Mouse (Mus musculus) lung, postnatal 0 days (tissue): ENCODE measurements around the gene Gba. TPM values are rescaled to one million over a fixed set of nuclear protein-coding genes. Genes with fewer than 3 reads are reported as not detected.

Experiments used
- ATAC-seq: fragments of 200-750 bp; cut with Nextera tagmentation; 2 replicates; pipeline ENCODE4 v1.8.0; 2017; ENCODE audit warnings: moderate library complexity
- DNase-seq: peaks from one replicate; pipeline ENCODE4 v3.0.0-alpha.2; 2016; ENCODE audit warnings: low spot score
- H3K27ac ChIP-seq: fragments of 300-500 bp; sonication (generic); 2 replicates; pipeline ENCODE4 v1.5.1; 2014; ENCODE audit warnings: antibody characterized with exemption, mild to moderate bottlenecking, low read length, mixed read lengths
- H3K27me3 ChIP-seq: fragments of 300-500 bp; sonication (generic); replicated peaks from 2 replicates; pipeline ENCODE4 v1.6.1; 2014; ENCODE audit warnings: low read length, mixed read lengths; ENCODE audit not compliant: insufficient read depth
- H3K36me3 ChIP-seq: fragments of 300-500 bp; sonication (generic); 2 replicates; pipeline ENCODE4 v1.6.1; 2014; ENCODE audit warnings: low read length, mixed read lengths; ENCODE audit not compliant: insufficient read depth
- H3K4me1 ChIP-seq: fragments of 300-500 bp; sonication (generic); 2 replicates; pipeline ENCODE4 v1.6.1; 2014; ENCODE audit warnings: antibody characterized with exemption, low read depth, low read length, mixed read lengths; ENCODE audit not compliant: insufficient read depth
- H3K4me2 ChIP-seq: fragments of 300-500 bp; sonication (generic); replicated peaks from 2 replicates; pipeline ENCODE4 v1.6.1; 2014; ENCODE audit warnings: low read depth, mild to moderate bottlenecking, low read length, moderate library complexity, mixed read lengths
- H3K4me3 ChIP-seq: fragments of 300-500 bp; sonication (generic); 2 replicates; pipeline ENCODE4 v1.5.1; 2014; ENCODE audit warnings: low read depth, low read length
- H3K9ac ChIP-seq: fragments of 300-500 bp; sonication (generic); replicated peaks from 2 replicates; pipeline ENCODE4 v1.6.1; 2014; ENCODE audit warnings: low read depth, mild to moderate bottlenecking
- H3K9me3 ChIP-seq: fragments of 300-500 bp; sonication (generic); 2 replicates; pipeline ENCODE4 v1.6.1; 2016; ENCODE audit warnings: low read length, mixed read lengths
- CTCF ChIP-seq: IDR thresholded peaks from 2 replicates; pipeline ENCODE4 v1.5.1; 2016; ENCODE audit warnings: antibody characterized with exemption, mild to moderate bottlenecking
- EP300 ChIP-seq: IDR thresholded peaks from 2 replicates; pipeline ENCODE4 v1.6.1; 2016; ENCODE audit warnings: antibody characterized with exemption, mild to moderate bottlenecking, control low read depth
- WGBS: fragments of 180-500 bp; shearing (Covaris S2); extraction: QIAGEN DNeasy Blood & Tissue Kit; methylation state at CpG from one replicate; pipeline ENCODE4 v1.1.7; 2014; 5-methylcytosine and 5-hydroxymethylcytosine counted together
- polyA plus RNA-seq: library from polyadenylated mRNA; unstranded; fragments of >200 nt; fragmentation: Nextera tagmentation; extraction: Ambion mirVana; gene quantifications from 2 replicates; pipeline ENCODE4 v1.2.1, GENCODE M21; 2015

Gene Gba
- polyA plus RNA-seq, 1 experiment from 2014 or later = 46.5 TPM

GRCm38 (mm10) chr3:89161786-89162185 lies 40.9 kb upstream of the Gba start:
- no peak for ATAC-seq
- no peak overlapping the region for H3K9ac ChIP-seq
- peaks cover 12% of the 10 kb centered on the region for H3K4me1 ChIP-seq
- H3K27me3 ChIP-seq = peaks cover 11% of the 10 kb centered on the region; the same call in 1 of the 2 replicates
- no peak overlapping the region for H3K27ac ChIP-seq
- TF ChIP-seq CTCF = no peak
- TF ChIP-seq EP300 = no peak
- no peak overlapping the region for H3K4me2 ChIP-seq
- no peaks in the 10 kb centered on the region for H3K9me3 ChIP-seq
- H3K36me3 ChIP-seq = no peaks in the 10 kb centered on the region
- WGBS = 60% methylated on average over 4 of the region's 4 CpGs
- H3K4me3 ChIP-seq = no peak overlapping the region
- DNase-seq = no peak

GRCm38 (mm10) chr3:89163123-89163522 lies 39.6 kb upstream of the Gba start:
- DNase-seq (no peak), ATAC-seq (no peak)
- peaks cover 9% of the 10 kb centered on the region; the same call in 1 of the 2 replicates for H3K27me3 ChIP-seq
- H3K9me3 ChIP-seq = no peaks in the 10 kb centered on the region
- no peak overlapping the region for H3K9ac ChIP-seq
- WGBS = 93% methylated on average over 1 of the region's 1 CpGs
- H3K4me3 ChIP-seq = no peak overlapping the region
- H3K27ac ChIP-seq = no peak overlapping the region
- no peak overlapping the region for H3K4me2 ChIP-seq
- 0 out of 2 replicates have a peak, but pooled peaks cover under 1% of the 10 kb centered on the region for H3K36me3 ChIP-seq
- peaks cover 12% of the 10 kb centered on the region for H3K4me1 ChIP-seq
- no peak for TF ChIP-seq EP300
- TF ChIP-seq CTCF = no peak

DNA sequence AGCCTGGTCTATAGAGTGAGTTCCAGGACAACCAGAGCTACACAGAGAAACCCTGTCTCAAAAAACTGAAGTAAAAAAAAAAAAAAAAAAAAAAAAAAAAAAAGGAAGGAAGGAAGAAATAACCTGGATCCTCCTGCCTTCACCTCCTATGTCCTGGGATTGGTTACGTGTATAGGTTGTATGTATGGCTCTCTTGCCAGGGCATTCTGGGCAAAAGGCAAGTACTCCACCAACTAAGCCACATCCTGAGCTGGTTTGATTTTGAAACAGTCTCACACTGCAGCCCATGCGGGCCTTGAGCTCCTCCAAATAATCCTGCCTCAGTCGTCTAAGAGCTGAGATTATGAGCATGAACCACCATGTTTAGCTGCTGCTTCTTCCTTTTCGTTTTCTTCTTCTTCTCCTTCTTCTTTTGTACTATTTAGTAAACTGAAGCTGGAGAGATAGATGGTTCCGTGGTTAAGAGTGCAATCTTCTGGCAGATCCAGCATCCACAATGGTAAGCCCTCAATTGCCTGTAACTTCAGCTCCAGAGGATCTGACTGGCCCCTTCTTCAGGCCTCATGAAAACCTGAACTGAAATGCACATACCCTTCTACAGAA lies 39.0 kb upstream of the Gba start:
- H3K27ac ChIP-seq = 0 out of 2 replicates have a peak overlapping the region, but pooled peaks have one; percentile 98
- DNase-seq (no peak), ATAC-seq (no peak)
- no peak for TF ChIP-seq CTCF
- no peak for TF ChIP-seq EP300
- peak overlapping the region; percentile 24; the same call in 1 of the 2 replicates for H3K9ac ChIP-seq
- H3K4me1 ChIP-seq = peaks cover 12% of the 10 kb centered on the region
- 63% methylated on average over 5 of the region's 5 CpGs for WGBS
- H3K4me3 ChIP-seq = peak overlapping the region; percentile 88; the same call in 1 of the 2 replicates
- no peaks in the 10 kb centered on the region for H3K9me3 ChIP-seq
- H3K27me3 ChIP-seq = peaks cover 3% of the 10 kb centered on the region; the same call in 1 of the 2 replicates
- H3K4me2 ChIP-seq = peak overlapping the region; percentile 67
- peaks cover 6% of the 10 kb centered on the region for H3K36me3 ChIP-seq

GRCm38 (mm10) chr3:89164506-89165267 lies 38.0 kb upstream of the Gba start, which contains the start of gene Clk2:
TSS of gene Clk2 (plus strand) at chr3:89164795.
- Histone ChIP-seq H3K4me2 (peak within 1 kb of the TSS; percentile 67), H3K27me3 (no peaks in the 10 kb centered on the region), H3K36me3 (peaks cover 16% of the 10 kb centered on the region), H3K4me1 (peaks cover 9% of the 10 kb centered on the region), H3K9ac (peak within 1 kb of the TSS; percentile 95), H3K9me3 (no peaks in the 10 kb centered on the region), H3K27ac (peak within 1 kb of the TSS; percentile 98), H3K4me3 (peak within 1 kb of the TSS; percentile 88)
- ATAC-seq (peak; percentile 99), DNase-seq (peak; percentile 97)
- TF ChIP-seq EP300 (no peak), CTCF (no peak)
- under 1% methylated on average over 70 of the region's 79 CpGs for WGBS

GRCm38 (mm10) chr3:89165268-89165870 lies 37.4 kb upstream of the Gba start:
- H3K9ac ChIP-seq = peak overlapping the region; percentile 95
- peaks cover 22% of the 10 kb centered on the region for H3K36me3 ChIP-seq
- TF ChIP-seq CTCF (no peak), EP300 (no peak)
- no peak for ATAC-seq
- H3K4me3 ChIP-seq = peak overlapping the region; percentile 88
- H3K4me2 ChIP-seq = peak overlapping the region; percentile 67
- H3K27me3 ChIP-seq = no peaks in the 10 kb centered on the region
- WGBS = 9% methylated on average over 12 of the region's 12 CpGs
- peak overlapping the region; percentile 98 for H3K27ac ChIP-seq
- DNase-seq = no peak
- H3K9me3 ChIP-seq = no peaks in the 10 kb centered on the region
- H3K4me1 ChIP-seq = peaks cover 6% of the 10 kb centered on the region; the same call in 1 of the 2 replicates

GRCm38 (mm10) chr3:89166945-89167344 lies 35.8 kb upstream of the Gba start:
- no peak overlapping the region for H3K4me2 ChIP-seq
- H3K4me3 ChIP-seq = no peak overlapping the region
- H3K27me3 ChIP-seq = no peaks in the 10 kb centered on the region
- DNase-seq = no peak
- no peak for TF ChIP-seq CTCF
- TF ChIP-seq EP300 = no peak
- H3K9me3 ChIP-seq = no peaks in the 10 kb centered on the region
- no peak overlapping the region for H3K27ac ChIP-seq
- 91% methylated on average over 19 of the region's 19 CpGs for WGBS
- ATAC-seq = no peak
- peaks cover 26% of the 10 kb centered on the region for H3K36me3 ChIP-seq
- H3K4me1 ChIP-seq = peaks cover 6% of the 10 kb centered on the region; the same call in 1 of the 2 replicates
- no peak overlapping the region for H3K9ac ChIP-seq
